Mouse (Mus musculus) small intestine, adult 2 months (tissue): ENCODE measurements at regions not wholly inside any gene's neighbourhood (a gene's known extent, or its start where the extent isn't known, plus 50 kb on each side); places are given as distances from the start of the nearest gene placed in this dataset.

Experiments used
- H3K27ac ChIP-seq: fragments of 200-500 bp; 2 replicates; pipeline ENCODE4 v1.5.1; 2012; ENCODE audit warnings: low read depth, low read length, control low read depth, inconsistent platforms; ENCODE audit not compliant: insufficient read depth
- H3K27me3 ChIP-seq: fragments of 200-500 bp; 2 replicates; pipeline ENCODE4 v1.6.1; 2012; ENCODE audit warnings: mild to moderate bottlenecking, moderate library complexity, low read length, inconsistent platforms; ENCODE audit not compliant: control insufficient read depth, insufficient read depth
- H3K36me3 ChIP-seq: fragments of 200-500 bp; 2 replicates; pipeline ENCODE4 v1.6.1; 2012; ENCODE audit warnings: mild to moderate bottlenecking, low read length, control low read depth, inconsistent platforms; ENCODE audit not compliant: control insufficient read depth, insufficient read depth
- H3K4me1 ChIP-seq: fragments of 200-500 bp; 2 replicates; pipeline ENCODE4 v1.6.1; 2012; ENCODE audit warnings: low read length, inconsistent platforms, mixed read lengths; ENCODE audit not compliant: control insufficient read depth, insufficient read depth, insufficient read length
- H3K4me3 ChIP-seq: fragments of 200-500 bp; 2 replicates; pipeline ENCODE4 v1.5.1; 2012; ENCODE audit warnings: low read depth, mild to moderate bottlenecking, control low read depth, inconsistent platforms, low read length, moderate library complexity
- CTCF ChIP-seq: fragments of 200-500 bp; IDR thresholded peaks from 2 replicates; pipeline ENCODE4 v1.5.1; 2012; ENCODE audit warnings: low read depth, mild to moderate bottlenecking, control low read depth, inconsistent platforms, low read length, moderate library complexity, mixed read lengths; ENCODE audit not compliant: insufficient replicate concordance, insufficient read length; ENCODE audit errors: extremely low read depth
- POLR2A ChIP-seq: fragments of 200-500 bp; IDR thresholded peaks from 2 replicates; pipeline ENCODE4 v1.6.1; 2012; ENCODE audit warnings: low read depth, mild to moderate bottlenecking, control low read depth, inconsistent platforms, low read length, moderate library complexity
- WGBS: fragments of 180-500 bp; shearing (Covaris S2); methylation state at CpG from one replicate; pipeline ENCODE4 v1.1.7; 2018; 5-methylcytosine and 5-hydroxymethylcytosine counted together

- WGBS, result 45% methylated on average over 7 of the region's 7 CpGs
- no peak for TF ChIP-seq POLR2A
- no peak for TF ChIP-seq CTCF
These were observed 119.2 kb upstream of the Mon1b start for GRCm38 (mm10) chr8:113516176-113516575.

GRCm38 (mm10) chr8:113517912-113518311, 117.5 kb upstream of the Mon1b start:
- 84% methylated on average over 1 of the region's 1 CpGs for WGBS
- Histone ChIP-seq H3K27me3 (no peaks in the 10 kb centered on the region), H3K36me3 (no peaks in the 10 kb centered on the region), H3K4me1 (no peaks in the 10 kb centered on the region), H3K4me3 (no peak overlapping the region), H3K27ac (no peak overlapping the region)
- no peak for TF ChIP-seq POLR2A

More at GRCm38 (mm10) chr8:113516176-113516575, 119.2 kb upstream of the Mon1b start:
- H3K4me3 ChIP-seq, result no peak overlapping the region
- H3K27ac ChIP-seq, result no peak overlapping the region
- no peaks in the 10 kb centered on the region for H3K4me1 ChIP-seq
- H3K36me3 ChIP-seq, result no peaks in the 10 kb centered on the region
- no peaks in the 10 kb centered on the region for H3K27me3 ChIP-seq

GRCm38 (mm10) chr8:113523561-113523960, 111.8 kb upstream of the Mon1b start:
- no peaks in the 10 kb centered on the region for H3K4me1 ChIP-seq
- no peak overlapping the region for H3K4me3 ChIP-seq
- no peak overlapping the region for H3K27ac ChIP-seq
- H3K36me3 ChIP-seq, result no peaks in the 10 kb centered on the region
- TF ChIP-seq POLR2A (no peak), CTCF (no peak)
- H3K27me3 ChIP-seq, result no peaks in the 10 kb centered on the region
- WGBS, result 40% methylated on average over 1 of the region's 1 CpGs

GRCm38 (mm10) chr8:113531116-113531665, 104.2 kb upstream of the Mon1b start:
- Histone ChIP-seq H3K4me3 (no peak overlapping the region), H3K27ac (no peak overlapping the region), H3K4me1 (no peaks in the 10 kb centered on the region), H3K36me3 (no peaks in the 10 kb centered on the region), H3K27me3 (no peaks in the 10 kb centered on the region)
- WGBS, result 53% methylated on average over 10 of the region's 10 CpGs
- no peak for TF ChIP-seq CTCF
- no peak for TF ChIP-seq POLR2A

GRCm38 (mm10) chr8:113532881-113533280, 102.5 kb upstream of the Mon1b start:
- Histone ChIP-seq H3K4me3 (no peak overlapping the region), H3K4me1 (no peaks in the 10 kb centered on the region), H3K27me3 (no peaks in the 10 kb centered on the region), H3K36me3 (no peaks in the 10 kb centered on the region), H3K27ac (no peak overlapping the region)
- TF ChIP-seq POLR2A (no peak), CTCF (no peak)
- WGBS, result 61% methylated on average over 4 of the region's 4 CpGs

- Histone ChIP-seq H3K4me1 (no peaks in the 10 kb centered on the region), H3K27ac (no peak overlapping the region), H3K4me3 (no peak overlapping the region), H3K27me3 (no peaks in the 10 kb centered on the region), H3K36me3 (no peaks in the 10 kb centered on the region)
- WGBS, result 63% methylated on average over 6 of the region's 6 CpGs
- no peak for TF ChIP-seq POLR2A
- TF ChIP-seq CTCF, result no peak
These were observed 94.0 kb upstream of the Mon1b start for GRCm38 (mm10) chr8:113541437-113541836.

GRCm38 (mm10) chr8:113542082-113542481, 93.3 kb upstream of the Mon1b start:
- no peak overlapping the region for H3K4me3 ChIP-seq
- H3K36me3 ChIP-seq, result no peaks in the 10 kb centered on the region
- WGBS, result 22% methylated on average over 3 of the region's 3 CpGs
- TF ChIP-seq CTCF (no peak), POLR2A (no peak)
- H3K27ac ChIP-seq, result no peak overlapping the region
- H3K27me3 ChIP-seq, result no peaks in the 10 kb centered on the region
- no peaks in the 10 kb centered on the region for H3K4me1 ChIP-seq
